In genomic region chr11:63454910-63455531, GRCm38 (mm10) we compare ENCODE assay signal across 14 mouse cellular contexts.
A peak's percentile ranks its signal among the peaks of the same experiment; 100 is the strongest.
DNase-seq lines count a peak whose midpoint lies in the region; ATAC-seq and TF ChIP-seq lines count a peak whose summit lies in the region.
"Had no signal": no experiment of that assay in that cellular context is flagged by ENCODE, and none has a peak within 500 bp of the region (broad histone marks: within the 10 kb centered on the region; RNA-seq: fewer than 3 reads in every experiment).

No protein-coding gene starts in this region.

- WGBS in forebrain, embryonic 13.5 days = 3% methylated on average over 17 of the region's 17 CpGs

- peak; percentile 51; the same call in 1 of the 2 replicates for ATAC-seq in forebrain, embryonic 13.5 days

- peaks cover 38% of the 10 kb centered on the region for H3K4me1 ChIP-seq in E14TG2a.4 (replicated peaks; ENCODE audit: low read depth, low read length)
- peaks cover 34% of the 10 kb centered on the region for H3K4me1 ChIP-seq in forebrain, embryonic 13.5 days
- H3K4me1 ChIP-seq: liver, embryonic 13.5 days had no signal

- peak overlapping the region; percentile 8 for H3K4me2 ChIP-seq in forebrain, embryonic 13.5 days
- H3K4me2 ChIP-seq: liver, embryonic 13.5 days had no signal

- peaks cover 54% of the 10 kb centered on the region for H3K9me3 ChIP-seq in E14TG2a.4 (ENCODE audit: low read length)
- peaks cover 5% of the 10 kb centered on the region; the same call in 1 of the 2 replicates for H3K9me3 ChIP-seq in forebrain, embryonic 13.5 days (replicated peaks)
- H3K9me3 ChIP-seq: liver, embryonic 13.5 days had no signal

- no peak for TF ChIP-seq CTCF in E14TG2a.4 (conservative IDR thresholded peaks at IDR 0.05; ENCODE audit: low read length)

- DNase-seq in WW6 (ENCODE audit: low read depth, low spot score) = peak; percentile 48
- peak; percentile 71 for DNase-seq in mesoderm, embryonic 11.5 days (ENCODE audit: low read depth, low spot score)
- no peak for DNase-seq in urinary bladder, adult 2 months (ENCODE audit: low spot score)
- no peak for DNase-seq in right cerebral cortex, postnatal 14 days
- no peak for DNase-seq in kidney, postnatal 10 days
- no peak for DNase-seq in kidney, adult 8-10 months
- DNase-seq: cerebellum, postnatal 14 days; heart, postnatal 36 days; liver, embryonic 13.5 days; thymus, adult 2 months had no signal

- H3K27ac ChIP-seq in forebrain, embryonic 13.5 days = peak overlapping the region; percentile 40; the same call in 1 of the 2 replicates
- H3K27ac ChIP-seq: kidney, postnatal 0 days; liver, embryonic 13.5 days; macrophage had no signal

- H3K36me3 ChIP-seq in E14TG2a.4 (ENCODE audit: insufficient read depth, low read length) = 0 out of 2 replicates have a peak, but pooled peaks cover 4% of the 10 kb centered on the region
- no peaks in the 10 kb centered on the region for H3K36me3 ChIP-seq in forebrain, embryonic 13.5 days (ENCODE audit: poor library complexity, severe bottlenecking)
- H3K36me3 ChIP-seq: liver, embryonic 13.5 days had no signal

- no peaks in the 10 kb centered on the region for H3K27me3 ChIP-seq in E14TG2a.4 (ENCODE audit: insufficient read depth, low read length)
- peaks cover 41% of the 10 kb centered on the region for H3K27me3 ChIP-seq in forebrain, embryonic 13.5 days
- H3K27me3 ChIP-seq: liver, embryonic 13.5 days had no signal

- H3K4me3 ChIP-seq in E14TG2a.4 (replicated peaks; ENCODE audit: low read length) = peak overlapping the region; percentile 37
- no peak overlapping the region for H3K4me3 ChIP-seq in forebrain, embryonic 13.5 days
- H3K4me3 ChIP-seq: liver, embryonic 13.5 days had no signal

- H3K9ac ChIP-seq in forebrain, embryonic 13.5 days = no peak overlapping the region
- H3K9ac ChIP-seq: liver, embryonic 13.5 days had no signal

Comparison
In these comparisons a context has a peak if more than half of its experiments do, and no peak if none do; other contexts are left out.
1. DNase-seq: peak in WW6 (single experiment) and mesoderm, embryonic 11.5 days (single experiment); none in urinary bladder, adult 2 months (single experiment), right cerebral cortex, postnatal 14 days (single experiment), kidney, postnatal 10 days (single experiment) and kidney, adult 8-10 months (0 of 2).